Mouse (Mus musculus) urinary bladder, adult 18-20 months (tissue): ENCODE measurements around the gene Ntf5.
A peak's percentile ranks its signal among the peaks of the same experiment; 100 is the strongest.
"Not testable (repeated sequence)": the region's sequence is repeated elsewhere in the genome, so short reads cannot be mapped to it uniquely, and the experiment has no call there.

Experiments used
- DNase-seq, 2 experiments: peaks; one replicate each; pipeline ENCODE4 v3.0.0; 2022; ENCODE audit warnings: low spot score in 2 of 2, mixed read lengths in 2 of 2

Gene Ntf5

GRCm38 (mm10) chr7:45462325-45462724 is 48.8 kb downstream of the Ntf5 start:
- no peak for DNase-seq

DNA sequence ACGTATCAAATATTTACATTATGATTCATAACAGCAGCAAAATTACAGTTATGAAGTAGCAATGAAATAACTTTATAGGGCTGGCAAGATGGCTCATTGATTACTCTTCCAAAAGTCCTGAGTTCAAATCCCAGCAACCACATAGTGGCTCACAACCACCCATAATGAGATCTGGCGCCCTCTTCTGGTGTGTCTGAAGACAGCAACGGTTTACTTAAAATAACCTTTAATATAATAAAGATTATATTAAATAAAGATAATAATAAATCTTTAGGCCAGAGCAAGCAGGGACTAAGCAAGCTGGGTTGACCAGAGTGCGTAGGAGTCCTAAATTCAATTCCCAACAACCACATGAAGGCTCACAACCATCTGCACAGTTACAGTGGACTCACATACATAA is 49.4 kb downstream of the Ntf5 start:
- DNase-seq = not testable (repeated sequence)

DNA sequence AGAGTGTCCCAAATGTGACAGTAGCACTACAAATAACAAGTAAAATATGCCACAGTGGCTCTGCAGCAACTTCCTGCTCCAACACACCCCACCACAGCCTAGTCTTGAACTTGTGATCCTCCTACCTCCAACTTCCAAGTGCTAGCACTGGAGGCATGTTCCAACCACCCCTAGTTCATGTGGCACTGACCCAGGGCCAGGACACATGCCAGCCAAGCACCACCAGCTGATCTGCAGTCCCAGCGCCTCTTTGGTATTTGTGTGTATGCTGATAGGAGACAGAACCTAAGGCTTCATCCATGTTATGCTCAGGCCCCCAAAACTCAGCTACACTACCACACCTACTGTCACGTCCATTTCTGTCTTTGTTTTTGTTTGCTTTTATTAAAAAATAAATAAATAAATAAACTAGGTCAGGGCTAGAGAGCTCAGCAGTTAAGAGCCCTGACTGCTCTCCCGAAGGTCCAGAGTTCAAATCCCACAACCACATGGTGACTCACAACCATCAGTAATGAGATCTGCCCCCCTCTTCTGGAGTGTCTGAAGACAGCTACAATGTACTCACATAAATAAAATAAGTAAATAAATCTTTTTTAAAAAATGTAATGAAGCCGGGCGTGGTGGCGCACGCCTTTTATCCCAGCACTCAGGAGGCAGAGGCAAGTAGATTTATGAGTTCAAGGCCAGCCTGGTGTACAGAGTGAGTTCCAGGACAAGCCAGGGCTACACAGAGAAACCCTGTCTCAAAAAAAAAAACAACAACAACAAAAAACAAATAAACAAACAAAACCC is 50.7 kb downstream of the Ntf5 start:
- no peak for DNase-seq

GRCm38 (mm10) chr7:45465112-45465511 is 51.6 kb downstream of the Ntf5 start:
- DNase-seq = no peak

DNA sequence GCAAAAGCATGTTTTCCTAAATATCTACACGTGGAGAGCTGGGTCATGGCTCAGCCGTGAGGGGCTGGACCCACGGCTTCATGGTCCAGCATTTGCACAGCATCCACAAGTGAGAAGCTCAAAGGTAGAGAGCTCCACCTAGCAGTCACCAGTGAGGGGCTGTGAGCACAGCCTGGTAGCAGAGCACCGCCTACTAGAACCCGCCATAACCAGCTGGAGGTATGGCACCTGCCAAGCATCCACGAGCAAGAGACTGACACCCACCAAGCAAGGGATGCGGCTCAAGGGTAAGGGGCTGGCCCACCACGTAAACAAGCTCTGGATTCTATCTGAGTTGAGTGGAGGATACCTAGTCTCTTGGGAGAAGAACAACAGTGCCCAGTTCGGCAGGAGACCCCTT is 52.1 kb downstream of the Ntf5 start:
- DNase-seq = no peak

DNA sequence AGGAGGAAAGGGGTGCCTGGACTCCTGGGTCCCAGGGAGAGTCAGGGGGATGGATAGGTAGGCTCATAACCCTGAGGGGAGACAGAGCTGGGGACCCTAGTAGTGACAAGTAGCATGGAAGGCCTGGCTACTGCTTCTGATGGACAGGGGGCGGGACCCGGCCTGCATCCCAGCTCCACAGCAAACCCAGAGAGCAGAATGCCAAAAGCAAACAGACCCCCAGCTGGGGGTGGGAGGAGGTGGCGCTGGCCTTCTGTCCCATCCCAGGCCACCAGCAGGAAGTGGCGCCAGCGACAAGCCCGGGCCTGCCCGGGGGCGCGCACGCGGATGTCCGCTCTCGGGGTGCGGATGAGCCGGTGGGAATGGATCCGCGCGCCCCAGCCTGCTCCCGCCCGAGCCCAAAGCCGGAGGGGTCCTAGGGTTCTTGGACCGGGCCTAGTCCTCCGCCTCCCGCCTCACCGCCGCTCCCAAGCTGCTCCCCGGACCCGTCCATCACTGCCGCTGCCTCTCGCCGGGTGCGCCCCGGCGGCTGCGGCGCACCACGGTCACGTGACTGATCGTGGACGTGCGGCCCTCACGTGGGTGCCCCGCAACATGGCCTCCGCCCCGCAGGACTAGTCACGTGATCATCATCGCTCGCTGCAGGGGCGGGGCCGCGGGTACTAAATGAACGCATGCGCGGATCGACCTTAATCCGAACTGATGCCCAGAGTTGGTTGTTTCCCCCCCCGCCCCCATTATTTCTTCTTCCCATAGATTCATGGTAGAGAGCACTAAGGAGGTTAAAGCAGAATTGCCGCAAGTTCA is 53.0 kb downstream of the Ntf5 start, which contains the start of gene Bax:
Gene Bax (minus strand): TSS at position 616 of the 807 bp plus-strand sequence.
- DNase-seq = peak; percentile 89 to 93
